Mouse (Mus musculus) heart, embryonic 13.5 days (tissue): ENCODE measurements around the gene Ets1. TPM values are rescaled to one million over a fixed set of nuclear protein-coding genes. Genes with fewer than 3 reads are reported as not detected.

Experiments
- ATAC-seq: fragments of 200-750 bp; cut with Nextera tagmentation; 2 replicates; pipeline ENCODE4 v1.8.0; 2017; ENCODE audit warnings: moderate TSS enrichment; ENCODE audit not compliant: insufficient number of reproducible peaks, low FRiP score, low TSS enrichment; ENCODE audit errors: extremely low read depth
- H3K27ac ChIP-seq: fragments of 300-500 bp; sonication (generic); replicated peaks from 2 replicates; pipeline ENCODE4 v1.5.1; 2015; ENCODE audit warnings: moderate library complexity, mild to moderate bottlenecking, inconsistent platforms
- H3K27me3 ChIP-seq: fragments of 300-500 bp; sonication (generic); replicated peaks from 2 replicates; pipeline ENCODE4 v1.6.1; 2015; ENCODE audit warnings: mild to moderate bottlenecking, inconsistent platforms
- H3K36me3 ChIP-seq: fragments of 300-500 bp; sonication (generic); 2 replicates; pipeline ENCODE4 v1.6.1; 2015; ENCODE audit warnings: mild to moderate bottlenecking, inconsistent platforms
- H3K4me1 ChIP-seq: fragments of 300-500 bp; sonication (generic); 2 replicates; pipeline ENCODE4 v1.6.1; 2015; ENCODE audit warnings: inconsistent platforms
- H3K4me2 ChIP-seq: fragments of 300-500 bp; sonication (generic); 2 replicates; pipeline ENCODE4 v1.6.1; 2015; ENCODE audit warnings: inconsistent platforms, mild to moderate bottlenecking, moderate library complexity
- H3K4me3 ChIP-seq: fragments of 300-500 bp; sonication (generic); 2 replicates; pipeline ENCODE4 v1.5.1; 2015; ENCODE audit warnings: moderate library complexity, mild to moderate bottlenecking, inconsistent platforms
- H3K9ac ChIP-seq: fragments of 300-500 bp; sonication (generic); 2 replicates; pipeline ENCODE4 v1.6.1; 2015; ENCODE audit warnings: inconsistent platforms, mild to moderate bottlenecking, moderate library complexity
- H3K9me3 ChIP-seq: fragments of 300-500 bp; sonication (generic); 2 replicates; pipeline ENCODE4 v1.6.1; 2016; ENCODE audit warnings: inconsistent platforms
- WGBS: fragments of 180-500 bp; shearing (Covaris S2); methylation state at CpG from one replicate; pipeline ENCODE4 v1.1.7; 2015; ENCODE audit warnings: mixed read lengths; 5-methylcytosine and 5-hydroxymethylcytosine counted together
- polyA plus RNA-seq: library from polyadenylated mRNA; unstranded; fragments of >200 nt; fragmentation: Nextera tagmentation; extraction: Ambion mirVana; gene quantifications from 2 replicates; pipeline ENCODE4 v1.2.1, GENCODE M21; 2015

The Ets1 gene
- polyA plus RNA-seq, 1 experiment from 2014 or later: 46.9 TPM

- H3K4me3 ChIP-seq: no peak overlapping the region
- no peaks in the 10 kb centered on the region for H3K9me3 ChIP-seq
- no peak overlapping the region for H3K27ac ChIP-seq
- ATAC-seq: no peak
- WGBS: 88% methylated on average over 4 of the region's 4 CpGs
- H3K4me2 ChIP-seq: no peak overlapping the region
- H3K27me3 ChIP-seq: no peaks in the 10 kb centered on the region
- no peak overlapping the region for H3K9ac ChIP-seq
- peaks cover 40% of the 10 kb centered on the region for H3K4me1 ChIP-seq
- peaks cover 80% of the 10 kb centered on the region for H3K36me3 ChIP-seq
Measured at GRCm38 (mm10) chr9:32739988-32740387, 104.0 kb downstream of the Ets1 start.

- Histone ChIP-seq H3K4me2 (no peak overlapping the region), H3K4me3 (no peak overlapping the region), H3K27me3 (no peaks in the 10 kb centered on the region), H3K36me3 (peaks cover 71% of the 10 kb centered on the region), H3K4me1 (peaks cover 42% of the 10 kb centered on the region), H3K27ac (no peak overlapping the region), H3K9me3 (no peaks in the 10 kb centered on the region), H3K9ac (no peak overlapping the region)
- 64% methylated on average over 12 of the region's 12 CpGs for WGBS
- no peak for ATAC-seq
Measured at GRCm38 (mm10) chr9:32740751-32741387, 104.8 kb downstream of the Ets1 start.

DNA sequence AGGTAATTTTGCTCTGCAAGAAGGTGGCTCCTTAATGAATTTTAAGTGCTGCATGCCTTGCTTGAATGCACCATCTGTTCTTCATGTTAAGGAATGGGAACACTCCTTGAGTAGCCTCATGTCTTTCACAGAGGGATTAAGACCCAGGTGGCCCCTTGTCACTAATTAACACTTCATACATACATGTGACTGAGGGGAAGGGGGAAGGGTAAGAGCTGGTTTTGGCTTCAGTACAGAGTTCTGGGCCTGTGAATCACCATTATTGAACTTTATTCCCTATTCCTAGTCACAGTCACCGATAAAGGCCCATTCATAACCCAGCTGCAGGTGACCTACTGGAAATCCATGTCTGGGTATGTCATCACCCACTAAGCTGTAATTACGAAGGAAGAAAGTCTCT lies 105.7 kb downstream of the Ets1 start:
- no peak for ATAC-seq
- H3K4me1 ChIP-seq: peaks cover 50% of the 10 kb centered on the region
- H3K36me3 ChIP-seq: peaks cover 70% of the 10 kb centered on the region
- H3K4me3 ChIP-seq: no peak overlapping the region
- H3K4me2 ChIP-seq: no peak overlapping the region
- H3K9ac ChIP-seq: no peak overlapping the region
- H3K27me3 ChIP-seq: no peaks in the 10 kb centered on the region
- 93% methylated on average over 2 of the region's 2 CpGs for WGBS
- no peaks in the 10 kb centered on the region for H3K9me3 ChIP-seq
- no peak overlapping the region for H3K27ac ChIP-seq

DNA sequence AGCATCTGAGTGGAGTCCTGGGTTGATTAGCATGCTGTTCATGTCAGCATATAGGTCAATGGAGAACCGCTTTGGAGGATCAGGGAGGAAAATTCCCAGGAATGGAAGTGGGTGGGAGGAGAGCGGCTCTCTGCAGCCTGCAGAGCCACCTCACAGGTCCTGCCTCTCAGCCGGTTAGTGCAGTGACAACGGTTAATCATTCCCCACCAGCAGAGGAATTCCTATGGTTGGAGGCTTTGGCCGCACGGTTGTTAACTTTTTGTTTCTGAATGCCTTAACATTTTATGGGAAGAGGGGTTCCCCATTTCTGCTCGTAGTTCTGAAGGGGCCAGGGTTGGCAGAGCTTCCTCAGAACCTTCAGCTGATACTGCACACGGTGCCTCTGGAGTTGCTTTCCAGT lies 107.1 kb downstream of the Ets1 start:
- Histone ChIP-seq H3K4me2 (no peak overlapping the region), H3K36me3 (peaks cover 61% of the 10 kb centered on the region), H3K9ac (no peak overlapping the region), H3K27ac (peak overlapping the region; percentile 15; the same call in 1 of the 2 replicates), H3K4me1 (peaks cover 55% of the 10 kb centered on the region), H3K4me3 (no peak overlapping the region), H3K9me3 (no peaks in the 10 kb centered on the region), H3K27me3 (no peaks in the 10 kb centered on the region)
- ATAC-seq: no peak
- WGBS: 51% methylated on average over 8 of the region's 8 CpGs

GRCm38 (mm10) chr9:32743642-32744161 lies 107.7 kb downstream of the Ets1 start:
- Histone ChIP-seq H3K27ac (peak overlapping the region; percentile 15; the same call in 1 of the 2 replicates), H3K4me1 (peaks cover 59% of the 10 kb centered on the region), H3K27me3 (no peaks in the 10 kb centered on the region), H3K4me2 (no peak overlapping the region), H3K9ac (no peak overlapping the region), H3K9me3 (no peaks in the 10 kb centered on the region), H3K36me3 (peaks cover 57% of the 10 kb centered on the region), H3K4me3 (no peak overlapping the region)
- no peak for ATAC-seq
- 63% methylated on average over 9 of the region's 9 CpGs for WGBS

GRCm38 (mm10) chr9:32744288-32744687 lies 108.3 kb downstream of the Ets1 start:
- H3K9ac ChIP-seq: no peak overlapping the region
- no peaks in the 10 kb centered on the region for H3K27me3 ChIP-seq
- WGBS: 68% methylated on average over 9 of the region's 9 CpGs
- ATAC-seq: no peak
- no peak overlapping the region for H3K4me2 ChIP-seq
- peaks cover 64% of the 10 kb centered on the region for H3K4me1 ChIP-seq
- H3K9me3 ChIP-seq: no peaks in the 10 kb centered on the region
- peaks cover 57% of the 10 kb centered on the region for H3K36me3 ChIP-seq
- H3K27ac ChIP-seq: no peak overlapping the region
- H3K4me3 ChIP-seq: no peak overlapping the region

DNA sequence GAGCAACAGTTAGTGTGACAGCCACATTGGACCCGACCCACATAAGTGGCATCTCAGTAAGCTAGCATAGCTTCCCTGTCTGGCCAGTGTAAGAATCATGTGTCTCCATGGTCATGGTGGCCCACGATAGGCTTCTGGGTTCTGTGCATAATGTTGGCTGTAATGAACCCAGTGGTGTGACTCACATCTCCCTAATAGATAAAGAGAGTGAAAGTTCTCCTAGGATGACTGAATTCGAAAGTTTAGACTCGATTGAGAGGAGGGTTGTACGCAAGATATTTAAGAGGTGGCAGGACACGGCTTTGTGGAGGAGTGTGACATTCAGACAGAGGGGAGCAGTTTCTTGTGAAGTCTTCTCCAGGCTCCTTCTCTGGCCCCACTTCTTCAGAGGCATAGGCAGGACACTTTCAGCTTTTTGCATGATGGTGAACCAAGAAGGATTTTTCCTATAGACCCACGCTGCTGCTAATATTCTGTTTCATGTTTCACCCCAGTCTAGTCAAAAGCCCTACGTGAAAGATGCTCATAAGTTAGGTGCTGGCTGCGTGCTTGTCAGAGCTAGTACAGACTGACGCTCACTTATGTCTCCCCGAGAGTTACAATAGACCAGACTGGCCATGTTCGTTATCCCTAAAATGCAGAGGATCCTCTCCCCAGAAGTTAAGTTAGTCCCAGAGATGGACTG lies 109.2 kb downstream of the Ets1 start:
- ATAC-seq: no peak
- peaks cover 74% of the 10 kb centered on the region for H3K4me1 ChIP-seq
- no peak overlapping the region for H3K4me2 ChIP-seq
- H3K4me3 ChIP-seq: no peak overlapping the region
- H3K9ac ChIP-seq: no peak overlapping the region
- H3K27ac ChIP-seq: peak overlapping the region; percentile 28
- H3K36me3 ChIP-seq: peaks cover 53% of the 10 kb centered on the region
- no peaks in the 10 kb centered on the region for H3K9me3 ChIP-seq
- H3K27me3 ChIP-seq: no peaks in the 10 kb centered on the region
- 75% methylated on average over 12 of the region's 12 CpGs for WGBS

DNA sequence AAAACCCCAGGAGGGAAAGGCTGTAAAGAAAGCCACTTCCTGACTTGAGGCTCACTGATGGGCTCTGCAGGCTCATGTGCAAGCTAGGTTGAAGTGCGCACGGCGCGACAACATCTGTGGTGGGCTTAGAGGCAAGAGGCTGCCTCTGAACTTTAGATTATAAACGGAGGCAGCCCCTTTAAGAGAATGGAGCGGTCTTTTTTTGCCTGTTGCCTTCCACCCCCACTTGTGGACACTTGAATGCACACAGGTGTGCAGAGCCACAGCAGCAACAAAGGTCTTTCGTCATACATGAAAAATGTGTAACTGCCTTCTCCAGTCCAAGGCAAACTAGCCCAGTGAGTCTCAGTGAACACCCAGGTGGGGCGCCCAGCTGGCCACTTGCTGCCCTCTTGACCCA lies 110.0 kb downstream of the Ets1 start:
- no peaks in the 10 kb centered on the region for H3K9me3 ChIP-seq
- peaks cover 52% of the 10 kb centered on the region for H3K36me3 ChIP-seq
- H3K4me1 ChIP-seq: peaks cover 78% of the 10 kb centered on the region
- H3K4me2 ChIP-seq: no peak overlapping the region
- ATAC-seq: no peak
- no peaks in the 10 kb centered on the region for H3K27me3 ChIP-seq
- no peak overlapping the region for H3K4me3 ChIP-seq
- H3K9ac ChIP-seq: no peak overlapping the region
- H3K27ac ChIP-seq: peak overlapping the region; percentile 28; the same call in 1 of the 2 replicates
- 82% methylated on average over 8 of the region's 8 CpGs for WGBS

GRCm38 (mm10) chr9:32746615-32747014 lies 110.6 kb downstream of the Ets1 start:
- no peak for ATAC-seq
- Histone ChIP-seq H3K27ac (no peak overlapping the region; the same call in 1 of the 2 replicates), H3K4me3 (no peak overlapping the region), H3K4me2 (no peak overlapping the region), H3K36me3 (peaks cover 50% of the 10 kb centered on the region), H3K4me1 (peaks cover 83% of the 10 kb centered on the region), H3K27me3 (no peaks in the 10 kb centered on the region), H3K9ac (no peak overlapping the region), H3K9me3 (no peaks in the 10 kb centered on the region)
- 75% methylated on average over 6 of the region's 6 CpGs for WGBS

- WGBS: 77% methylated on average over 8 of the region's 8 CpGs
- Histone ChIP-seq H3K4me2 (no peak overlapping the region), H3K36me3 (peaks cover 47% of the 10 kb centered on the region), H3K9me3 (no peaks in the 10 kb centered on the region), H3K4me3 (no peak overlapping the region), H3K4me1 (peaks cover 86% of the 10 kb centered on the region), H3K27ac (0 out of 2 replicates have a peak overlapping the region, but pooled peaks have one; percentile 8), H3K9ac (no peak overlapping the region), H3K27me3 (no peaks in the 10 kb centered on the region)
- ATAC-seq: no peak
Measured at GRCm38 (mm10) chr9:32747624-32748023, 111.6 kb downstream of the Ets1 start.

DNA sequence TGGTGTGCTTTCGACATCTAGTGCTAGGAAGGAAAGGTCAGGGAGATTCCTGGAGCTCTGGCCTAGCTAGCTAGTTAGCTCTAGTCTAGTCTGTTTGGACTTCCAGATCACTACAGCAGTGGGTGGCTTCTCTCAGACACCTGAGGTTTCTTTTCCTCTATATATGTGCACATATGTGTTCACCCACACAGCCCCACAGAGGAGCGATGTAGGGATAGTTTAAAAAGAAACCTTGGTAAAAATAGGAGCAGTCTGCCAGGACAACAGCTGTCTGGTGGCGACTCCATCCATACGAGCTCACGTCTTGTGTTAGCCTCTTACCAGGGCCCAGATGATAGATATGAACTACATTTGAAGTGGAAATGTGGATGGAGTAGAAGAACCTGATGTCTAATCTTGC lies 112.5 kb downstream of the Ets1 start:
- Histone ChIP-seq H3K9me3 (no peaks in the 10 kb centered on the region), H3K27me3 (no peaks in the 10 kb centered on the region), H3K27ac (peak overlapping the region; percentile 85), H3K4me2 (no peak overlapping the region), H3K9ac (no peak overlapping the region), H3K4me3 (no peak overlapping the region), H3K4me1 (peaks cover 83% of the 10 kb centered on the region), H3K36me3 (peaks cover 46% of the 10 kb centered on the region)
- no peak for ATAC-seq
- WGBS: 82% methylated on average over 5 of the region's 5 CpGs
